Mouse (Mus musculus) central nervous system, embryonic 14 days (tissue): ENCODE measurements around the gene Rps27rt. TPM values are rescaled to one million over a fixed set of nuclear protein-coding genes. Genes with fewer than 3 reads are reported as not detected.

Experiments
- polyA plus RNA-seq: library from polyadenylated mRNA; depleted of rRNA; stranded (reverse); fragments of >200 nt; gene quantifications from 2 replicates; pipeline ENCODE4 v1.2.3, GENCODE M21; 2012; rRNA removed

The Rps27rt gene
- polyA plus RNA-seq = 33.7 and 44.0 TPM in 2 replicates

DNA sequence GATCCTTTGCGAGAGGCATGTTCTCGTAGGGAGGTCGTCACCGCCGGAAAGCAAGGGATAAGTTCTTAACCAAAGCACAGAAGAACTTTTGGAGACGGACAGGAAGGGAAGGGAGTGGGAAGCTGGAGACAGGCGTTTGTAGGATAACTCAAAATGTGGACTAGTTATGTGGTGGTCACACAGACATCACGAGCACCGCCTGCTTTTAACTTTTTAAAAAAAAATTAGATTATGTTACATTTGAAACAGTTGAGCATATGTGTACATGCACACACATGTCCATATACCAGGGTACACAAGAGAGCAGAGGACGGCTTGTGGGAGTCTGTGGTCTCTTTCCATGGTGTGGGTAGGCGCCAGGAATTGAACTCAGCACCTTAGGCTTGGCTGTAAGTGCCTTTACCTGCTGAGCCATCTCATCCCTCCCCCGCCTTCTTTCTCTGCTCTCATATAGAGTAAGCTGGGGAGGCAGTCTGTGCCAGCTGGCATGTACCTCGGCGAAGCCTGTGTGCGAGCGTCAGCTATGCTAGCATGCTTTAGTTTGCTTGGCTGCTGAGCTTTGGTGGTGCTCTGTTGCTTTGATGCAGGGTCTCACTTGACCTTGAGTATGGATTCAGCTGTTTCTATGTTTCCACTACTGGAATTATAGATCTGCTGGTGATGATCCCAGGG is at the start of gene Rps27rt:
Gene Rps27rt (minus strand): TSS at position 51 of the 672 bp plus-strand sequence.

DNA sequence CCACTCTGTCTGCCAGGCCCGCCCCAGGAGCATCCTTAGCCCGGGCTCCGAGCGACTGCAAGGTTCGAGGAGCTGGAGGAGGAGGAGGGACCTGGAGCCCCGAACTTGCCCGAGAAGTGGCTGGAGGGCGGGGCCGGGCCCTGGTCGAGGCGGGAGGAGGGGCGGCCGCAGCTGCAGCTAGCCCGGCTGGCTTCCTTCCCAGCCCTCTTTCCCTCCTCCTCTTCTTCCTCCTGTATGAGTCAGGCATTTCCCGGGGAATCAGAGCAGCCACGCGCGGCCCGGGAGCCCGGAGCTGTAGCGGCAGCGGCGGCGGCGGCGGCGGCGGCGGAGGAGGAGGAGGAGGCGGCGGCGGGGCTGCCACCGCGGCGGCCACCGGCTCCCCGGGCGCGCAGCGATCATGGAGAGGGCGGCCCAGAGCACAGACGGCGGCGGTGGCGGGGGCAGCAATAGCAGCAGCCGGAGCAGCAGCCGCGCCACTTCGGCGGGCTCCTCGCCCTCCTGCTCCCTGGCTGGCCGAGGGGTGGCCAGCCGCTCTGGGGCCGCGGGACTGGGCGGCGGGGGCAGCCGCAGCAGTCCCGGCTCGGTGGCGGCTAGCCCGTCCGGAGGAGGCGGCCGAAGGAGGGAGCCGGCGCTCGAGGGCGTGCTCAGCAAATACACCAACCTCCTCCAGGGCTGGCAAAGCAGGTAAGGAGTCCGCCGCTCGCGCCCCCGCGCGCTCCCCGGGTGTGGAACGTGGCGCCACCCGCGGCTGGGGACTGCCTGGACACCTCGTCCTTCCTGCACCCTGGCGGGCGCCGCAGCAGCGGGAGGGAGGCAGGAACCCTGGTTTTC is 4.0 kb downstream of the Rps27rt start, which contains the start of gene Osbpl10:
Gene Osbpl10 (plus strand): TSS at position 289 of the 831 bp plus-strand sequence.

DNA sequence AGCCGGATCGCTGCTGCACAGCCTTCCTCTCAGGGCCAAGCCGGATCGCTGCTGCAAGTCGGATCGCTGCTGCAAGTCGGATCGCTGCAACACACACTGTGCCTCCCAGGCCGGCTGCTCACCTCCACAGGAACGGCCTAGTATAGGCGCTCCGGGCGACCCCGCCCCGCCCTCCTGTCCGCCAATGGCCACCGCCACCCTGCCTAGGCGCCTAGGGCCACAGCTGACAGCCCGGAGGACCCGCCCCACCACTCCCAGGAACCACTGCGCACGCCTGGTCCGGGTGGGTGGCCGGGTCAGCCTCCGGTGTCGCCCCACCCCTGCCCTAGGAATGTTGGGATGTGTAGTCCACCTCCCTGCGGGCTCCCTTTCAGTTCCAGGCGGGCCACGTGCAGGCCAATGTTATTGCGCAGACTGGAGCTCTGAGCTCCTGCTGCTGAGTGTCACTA is 48.8 kb downstream of the Rps27rt start, which contains the start of gene Gpd1l:
Gene Gpd1l (minus strand): TSS at position 265 of the 449 bp plus-strand sequence.

Other genes starting within 250 kb of the Rps27rt start
- 21.4 and 29.9 TPM in 2 replicates for gene Cmtm7, start 200.9 kb downstream of the Rps27rt start, polyA plus RNA-seq
- gene Cmtm8, start 138.6 kb downstream of the Rps27rt start, polyA plus RNA-seq = 7.7 and 9.0 TPM in 2 replicates
- gene Gpd1l, start 48.8 kb downstream of the Rps27rt start, polyA plus RNA-seq = 25.0 and 26.0 TPM in 2 replicates
- 6.5 and 7.5 TPM in 2 replicates for gene Osbpl10, start 4.2 kb downstream of the Rps27rt start, polyA plus RNA-seq